Mouse (Mus musculus) liver, embryonic 11.5 days (tissue): ENCODE measurements around the gene Vmn1r28. TPM values are rescaled to one million over a fixed set of nuclear protein-coding genes. Genes with fewer than 3 reads are reported as not detected.
"Not testable (repeated sequence)": the region's sequence is repeated elsewhere in the genome, so short reads cannot be mapped to it uniquely, and the experiment has no call there.

Source experiments
- ATAC-seq: fragments of 200-750 bp; cut with Nextera tagmentation; replicated peaks from 2 replicates; pipeline ENCODE4 v1.8.0; 2017; ENCODE audit warnings: moderate number of reproducible peaks, mild to moderate bottlenecking, moderate TSS enrichment, moderate library complexity; ENCODE audit not compliant: low FRiP score
- DNase-seq: peaks from one replicate; pipeline ENCODE4 v3.0.0-alpha.2; 2017; ENCODE audit warnings: low spot score
- H3K27ac ChIP-seq: fragments of 300-500 bp; sonication (generic); 2 replicates; pipeline ENCODE4 v1.5.1; 2014; ENCODE audit warnings: mild to moderate bottlenecking, low read depth, low read length, control low read depth
- H3K27me3 ChIP-seq: fragments of 300-500 bp; sonication (generic); replicated peaks from 2 replicates; pipeline ENCODE4 v1.6.1; 2014; ENCODE audit warnings: low read length, mixed read lengths; ENCODE audit not compliant: control insufficient read depth, insufficient read depth
- H3K36me3 ChIP-seq: fragments of 300-500 bp; sonication (generic); 2 replicates; pipeline ENCODE4 v1.6.1; 2014; ENCODE audit warnings: mild to moderate bottlenecking, low read length, moderate library complexity, mixed read lengths; ENCODE audit not compliant: control insufficient read depth, insufficient read depth
- H3K4me1 ChIP-seq: fragments of 300-500 bp; sonication (generic); replicated peaks from 2 replicates; pipeline ENCODE4 v1.6.1; 2014; ENCODE audit warnings: low read length, mixed read lengths; ENCODE audit not compliant: control insufficient read depth, insufficient read depth
- H3K4me2 ChIP-seq: fragments of 300-500 bp; sonication (generic); 2 replicates; pipeline ENCODE4 v1.6.1; 2014; ENCODE audit warnings: mild to moderate bottlenecking, control low read depth, moderate library complexity
- H3K4me3 ChIP-seq: fragments of 300-500 bp; sonication (generic); 2 replicates; pipeline ENCODE4 v1.5.1; 2014; ENCODE audit warnings: low read depth, low read length, control low read depth
- H3K9ac ChIP-seq: fragments of 300-500 bp; sonication (generic); 2 replicates; pipeline ENCODE4 v1.6.1; 2014; ENCODE audit warnings: low read depth, low read length, control low read depth
- H3K9me3 ChIP-seq: fragments of 300-500 bp; sonication (generic); 2 replicates; pipeline ENCODE4 v1.6.1; 2016; ENCODE audit warnings: low read length, inconsistent platforms, mixed read lengths; ENCODE audit not compliant: control insufficient read depth
- WGBS: fragments of 180-500 bp; shearing (Covaris S2); extraction: QIAGEN DNeasy Blood & Tissue Kit; methylation state at CpG from one replicate; pipeline ENCODE4 v1.1.7; 2014; 5-methylcytosine and 5-hydroxymethylcytosine counted together
- polyA plus RNA-seq: library from polyadenylated mRNA; unstranded; fragments of >200 nt; fragmentation: Nextera tagmentation; extraction: Ambion mirVana; gene quantifications from 2 replicates; pipeline ENCODE4 v1.2.1, GENCODE M21; 2014

The Vmn1r28 gene
- not detected in 2 replicates for polyA plus RNA-seq

GRCm38 (mm10) chr6:58261737-58262136, at the start of gene Vmn1r28:
TSS of gene Vmn1r28 (plus strand) at chr6:58262037.
- H3K4me2 ChIP-seq: no peak within 1 kb of the TSS
- H3K36me3 ChIP-seq: no peaks in the 10 kb centered on the region
- H3K27me3 ChIP-seq: no peaks in the 10 kb centered on the region
- H3K27ac ChIP-seq: no peak within 1 kb of the TSS
- H3K9ac ChIP-seq: no peak within 1 kb of the TSS
- 77% methylated on average over 1 of the region's 1 CpGs for WGBS
- ATAC-seq (no peak), DNase-seq (no peak)
- H3K4me1 ChIP-seq: no peaks in the 10 kb centered on the region
- no peaks in the 10 kb centered on the region for H3K9me3 ChIP-seq
- no peak within 1 kb of the TSS for H3K4me3 ChIP-seq

GRCm38 (mm10) chr6:58216119-58216518, 45.7 kb upstream of the Vmn1r28 start:
- Histone ChIP-seq H3K4me2 (no peak overlapping the region), H3K9ac (no peak overlapping the region), H3K27me3 (no peaks in the 10 kb centered on the region), H3K27ac (no peak overlapping the region), H3K36me3 (no peaks in the 10 kb centered on the region), H3K9me3 (no peaks in the 10 kb centered on the region), H3K4me3 (no peak overlapping the region), H3K4me1 (no peaks in the 10 kb centered on the region)
- 79% methylated on average over 2 of the region's 2 CpGs for WGBS
- ATAC-seq (no peak), DNase-seq (no peak)

- H3K27ac ChIP-seq: no peak within 1 kb of the TSS
- H3K9ac ChIP-seq: no peak within 1 kb of the TSS
- H3K4me3 ChIP-seq: no peak within 1 kb of the TSS
- no peak for DNase-seq
- no peaks in the 10 kb centered on the region for H3K27me3 ChIP-seq
- 70% methylated on average over 2 of the region's 2 CpGs for WGBS
- no peak for ATAC-seq
- no peaks in the 10 kb centered on the region for H3K4me1 ChIP-seq
- no peaks in the 10 kb centered on the region for H3K9me3 ChIP-seq
- no peak within 1 kb of the TSS for H3K4me2 ChIP-seq
- no peaks in the 10 kb centered on the region for H3K36me3 ChIP-seq
Observed at GRCm38 (mm10) chr6:58218721-58219120, 43.1 kb upstream of the Vmn1r28 start, which contains the start of gene Vmn1r27. TSS of gene Vmn1r27 (minus strand) at chr6:58218821.

- not testable (repeated sequence) for H3K4me1 ChIP-seq, H3K4me3 ChIP-seq, H3K36me3 ChIP-seq, DNase-seq, H3K4me2 ChIP-seq, H3K9ac ChIP-seq, H3K9me3 ChIP-seq, ATAC-seq, H3K27me3 ChIP-seq, H3K27ac ChIP-seq
- 85% methylated on average over 1 of the region's 1 CpGs for WGBS
Observed at GRCm38 (mm10) chr6:58279661-58280060, 17.8 kb downstream of the Vmn1r28 start.

- H3K4me2 ChIP-seq: no peak overlapping the region
- no peak for DNase-seq
- H3K36me3 ChIP-seq: no peaks in the 10 kb centered on the region
- no peak overlapping the region for H3K27ac ChIP-seq
- no peak overlapping the region for H3K4me3 ChIP-seq
- no peak for ATAC-seq
- WGBS: 59% methylated on average over 2 of the region's 2 CpGs
- no peaks in the 10 kb centered on the region for H3K27me3 ChIP-seq
- H3K4me1 ChIP-seq: no peaks in the 10 kb centered on the region
- no peaks in the 10 kb centered on the region for H3K9me3 ChIP-seq
- H3K9ac ChIP-seq: no peak overlapping the region
Observed at GRCm38 (mm10) chr6:58292201-58292600, 30.4 kb downstream of the Vmn1r28 start.

GRCm38 (mm10) chr6:58298511-58298910, 36.7 kb downstream of the Vmn1r28 start:
- not testable (repeated sequence) for DNase-seq, ATAC-seq, H3K27me3 ChIP-seq, H3K9ac ChIP-seq, H3K9me3 ChIP-seq, H3K4me1 ChIP-seq, H3K4me3 ChIP-seq, H3K36me3 ChIP-seq, H3K27ac ChIP-seq, H3K4me2 ChIP-seq
- WGBS: 69% methylated on average over 19 of the region's 19 CpGs

DNA sequence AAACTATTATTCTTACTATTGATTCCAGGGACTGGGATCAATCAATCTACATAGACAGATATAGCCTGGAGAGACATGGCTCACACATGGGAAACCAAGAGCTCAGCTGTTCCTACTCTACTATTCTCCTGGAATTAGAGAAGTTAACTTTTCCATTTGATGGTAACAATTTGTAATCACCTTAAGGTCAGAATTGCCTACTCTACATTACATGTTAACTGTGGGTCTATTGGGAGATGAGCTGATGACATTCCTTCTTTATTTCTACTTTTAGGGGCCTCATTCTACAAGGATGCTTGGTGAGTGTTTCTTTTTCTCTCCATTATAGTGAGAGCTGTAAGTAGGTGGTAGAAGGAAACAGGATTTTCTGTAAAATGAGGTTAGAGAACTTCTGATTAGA, 39.4 kb downstream of the Vmn1r28 start, which contains the start of gene Vmn1r29:
Gene Vmn1r29 (plus strand): TSS at position 301 of the 400 bp plus-strand sequence.
- H3K27ac ChIP-seq: no peak within 1 kb of the TSS
- no peaks in the 10 kb centered on the region for H3K27me3 ChIP-seq
- H3K9me3 ChIP-seq: no peaks in the 10 kb centered on the region; the same call in 1 of the 2 replicates
- no peak for ATAC-seq
- no peaks in the 10 kb centered on the region for H3K4me1 ChIP-seq
- H3K4me3 ChIP-seq: no peak within 1 kb of the TSS
- DNase-seq: no peak
- H3K9ac ChIP-seq: no peak within 1 kb of the TSS
- no peak within 1 kb of the TSS for H3K4me2 ChIP-seq
- H3K36me3 ChIP-seq: no peaks in the 10 kb centered on the region

Other genes with a start within 250 kb of the Vmn1r28 start
- not detected in 2 replicates for gene Vmn1r26, start 246.9 kb upstream of the Vmn1r28 start, polyA plus RNA-seq
- not detected in 2 replicates for gene Vmn1r27, start 43.2 kb upstream of the Vmn1r28 start, polyA plus RNA-seq
- not detected in 2 replicates for gene Vmn1r29, start 39.5 kb downstream of the Vmn1r28 start, polyA plus RNA-seq
- gene Vmn1r30, start 181.3 kb downstream of the Vmn1r28 start, polyA plus RNA-seq: not detected in 2 replicates
- not detected in 2 replicates for gene Vmn1r31, start 213.3 kb downstream of the Vmn1r28 start, polyA plus RNA-seq